Mouse (Mus musculus): ENCODE measurements around the gene Gle1.
"Not testable (repeated sequence)": the region's sequence is repeated elsewhere in the genome, so short reads cannot be mapped to it uniquely, and the experiment has no call there.

Gene Gle1

DNA sequence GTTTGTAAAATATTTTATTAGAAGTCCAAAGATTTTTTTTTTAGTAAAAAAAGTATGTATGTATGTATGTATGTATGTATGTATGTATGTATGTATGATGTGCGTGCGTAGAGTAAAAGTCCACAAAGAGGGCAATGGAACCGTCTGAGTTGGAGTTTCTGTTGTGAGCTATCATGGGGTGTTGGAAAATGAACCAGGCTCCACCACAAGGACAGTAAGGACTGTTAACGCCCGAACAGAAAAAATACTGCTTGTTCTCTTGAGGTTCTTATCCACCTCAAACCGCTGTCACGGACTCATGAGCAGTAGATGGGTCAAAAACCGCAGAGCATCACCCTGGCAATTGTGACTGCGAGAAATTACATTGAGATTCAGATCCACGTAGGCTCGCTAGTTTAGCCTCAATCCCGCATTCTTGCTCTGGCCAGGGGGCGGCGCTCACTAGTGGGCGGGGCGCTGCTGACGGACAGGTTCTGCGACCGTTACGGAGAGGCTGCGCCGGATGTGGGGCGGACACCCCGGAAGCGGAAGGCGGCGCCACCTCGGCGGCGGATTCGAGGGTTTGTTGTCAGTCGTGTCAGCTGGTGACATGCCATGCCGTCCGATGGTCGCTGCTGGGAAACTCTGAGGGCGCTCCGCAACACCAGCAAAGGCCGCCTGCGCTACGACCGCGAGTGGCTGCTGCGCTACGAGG, at the start of gene Gle1:
TSS of gene Gle1 (plus strand) at position 521 of the 694 bp plus-strand sequence.
- peak; percentile 96 to 97 for DNase-seq (ENCODE audit: low spot score in 2 of 2)

DNA sequence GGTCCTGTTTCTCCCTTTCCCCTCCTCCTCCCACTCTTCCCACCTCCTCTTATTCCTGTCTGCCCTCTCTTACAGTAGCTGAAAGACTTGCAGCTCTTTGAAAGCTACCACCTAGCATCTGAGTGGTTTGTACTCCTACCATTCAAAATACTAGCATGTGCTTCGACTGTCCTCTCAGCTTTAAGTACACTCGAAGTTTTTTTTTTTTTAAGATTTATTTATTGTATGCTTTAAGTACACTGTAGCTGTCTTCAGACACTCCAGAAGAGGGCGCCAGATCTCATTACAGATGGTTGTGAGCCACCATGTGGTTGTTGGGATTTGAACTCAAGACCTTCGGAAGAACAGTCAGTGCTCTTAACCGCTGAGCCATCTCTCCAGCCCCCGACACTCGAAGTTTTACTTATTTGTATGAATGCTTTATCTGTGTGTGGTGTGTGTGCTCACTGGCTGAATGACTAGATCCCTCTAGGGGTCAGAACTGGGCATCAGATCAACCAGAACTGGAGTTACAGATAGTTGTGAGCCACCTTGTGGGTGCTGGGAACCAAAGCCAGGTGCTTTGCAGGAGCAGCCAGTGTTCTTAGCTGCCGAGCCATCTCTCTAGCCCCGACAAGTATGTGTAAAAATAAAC, 48.5 kb upstream of the Gle1 start:
- not testable (repeated sequence) for DNase-seq (ENCODE audit: low spot score in 2 of 2)

DNA sequence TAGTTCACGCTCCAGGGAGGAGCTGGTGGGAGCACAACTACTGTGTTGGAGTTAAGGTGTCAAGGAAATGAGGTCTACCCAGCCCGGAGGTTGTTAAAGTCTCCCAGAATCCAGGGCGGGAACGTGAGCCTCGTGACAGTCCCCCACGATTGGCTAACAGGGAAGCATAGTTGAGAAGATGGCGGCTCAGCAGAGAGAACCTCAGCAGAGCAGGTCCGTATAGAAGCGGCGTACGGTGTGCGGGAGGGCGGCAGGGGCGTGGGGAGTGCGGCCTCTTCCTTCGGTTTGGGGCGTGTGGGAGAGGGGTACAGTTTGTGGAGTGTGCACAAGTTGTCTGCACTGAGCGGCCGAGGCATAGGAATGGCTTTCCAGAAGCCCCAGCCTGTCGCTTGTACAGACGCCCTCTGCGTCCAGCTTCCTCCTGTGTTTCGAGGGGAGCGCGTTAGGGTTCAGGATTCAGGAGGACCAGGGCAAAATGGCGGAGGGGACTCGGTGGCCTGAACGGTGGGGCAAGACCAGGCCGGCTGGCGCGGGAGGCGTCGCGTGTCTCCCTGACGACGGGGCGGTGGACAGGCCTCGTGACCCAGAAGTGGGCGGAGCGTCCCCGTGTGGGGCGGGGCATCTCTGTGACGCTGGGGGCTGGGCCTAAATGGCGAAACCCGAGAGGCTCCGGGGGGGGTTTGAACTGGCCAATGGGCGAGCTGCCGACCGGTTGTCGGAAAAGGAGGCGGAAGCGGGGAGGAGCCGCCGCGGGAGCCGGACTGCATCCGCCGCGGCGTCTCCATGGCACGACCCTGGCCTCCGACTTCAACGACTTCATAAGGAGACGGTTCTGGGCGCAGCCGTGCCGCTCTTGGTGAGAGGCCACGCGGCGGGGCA, 45.9 kb upstream of the Gle1 start, which contains the start of gene Odf2:
TSS of gene Odf2 (plus strand) at position 156 of the 879 bp plus-strand sequence.
- peak; percentile 99 to 100 for DNase-seq (ENCODE audit: low spot score in 2 of 2)

DNA sequence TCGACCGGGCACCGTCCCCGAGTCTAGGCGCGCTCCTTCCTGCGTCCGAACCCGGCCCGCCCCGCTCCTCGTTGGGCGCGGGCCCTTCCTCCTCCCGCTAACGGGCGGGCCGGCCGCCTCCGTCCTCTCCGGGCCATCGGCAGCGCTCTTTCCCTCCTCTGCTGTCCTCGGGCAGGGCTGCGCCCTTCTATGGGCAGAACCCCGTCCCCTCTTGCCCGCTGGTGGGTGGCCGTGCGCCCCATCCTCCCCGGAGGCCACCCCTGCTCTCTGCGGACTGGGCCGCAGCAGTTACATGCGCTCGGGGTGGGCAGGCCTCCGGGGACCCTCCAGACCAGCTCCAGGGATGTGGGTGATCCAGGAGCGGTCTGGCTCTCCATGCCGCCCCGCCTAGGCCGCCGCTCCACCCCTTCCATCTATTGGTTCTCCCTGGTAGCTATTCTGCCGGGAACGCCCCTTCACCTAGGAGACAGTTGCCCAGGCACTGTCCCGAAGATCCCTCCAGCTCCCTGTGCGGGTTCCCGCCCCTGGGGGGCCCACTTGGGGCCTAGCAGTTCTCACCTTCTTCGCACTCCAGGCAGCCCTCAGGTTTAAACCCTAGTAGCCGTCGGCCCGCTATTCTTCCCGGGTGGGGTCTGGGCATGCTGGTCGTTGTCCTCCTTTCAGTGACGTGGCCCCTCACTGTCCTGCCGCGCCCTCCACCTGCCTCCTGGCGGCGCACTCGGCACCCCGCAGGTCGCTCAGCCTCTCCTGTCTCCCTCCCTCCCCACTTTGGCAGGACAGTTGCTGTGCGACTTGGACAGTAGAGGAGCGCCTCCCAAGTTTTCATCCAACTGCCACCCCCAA, 45.0 kb upstream of the Gle1 start:
- DNase-seq (ENCODE audit: low spot score in 2 of 2) = peak; percentile 79 to 82

DNA sequence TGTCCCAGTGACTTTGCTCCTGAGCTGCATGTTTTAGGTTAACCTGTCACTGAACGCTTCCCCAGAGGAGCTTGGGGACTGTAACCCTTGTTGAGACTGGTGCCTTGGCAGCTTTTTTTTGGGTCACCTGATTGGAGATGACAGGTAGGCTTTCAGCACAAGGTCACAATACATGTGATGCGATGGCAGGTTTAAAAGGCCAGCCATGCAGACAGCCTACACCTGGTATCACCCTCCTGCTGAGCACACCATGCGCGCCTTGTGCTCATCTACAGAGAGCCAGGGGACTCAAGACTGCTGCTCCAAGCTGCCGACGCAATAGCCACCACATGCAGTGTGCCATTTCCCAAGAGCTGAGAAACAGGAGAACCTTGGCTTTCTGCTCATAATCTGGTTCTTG, 43.5 kb upstream of the Gle1 start:
- DNase-seq (ENCODE audit: low spot score in 2 of 2) = no peak

DNA sequence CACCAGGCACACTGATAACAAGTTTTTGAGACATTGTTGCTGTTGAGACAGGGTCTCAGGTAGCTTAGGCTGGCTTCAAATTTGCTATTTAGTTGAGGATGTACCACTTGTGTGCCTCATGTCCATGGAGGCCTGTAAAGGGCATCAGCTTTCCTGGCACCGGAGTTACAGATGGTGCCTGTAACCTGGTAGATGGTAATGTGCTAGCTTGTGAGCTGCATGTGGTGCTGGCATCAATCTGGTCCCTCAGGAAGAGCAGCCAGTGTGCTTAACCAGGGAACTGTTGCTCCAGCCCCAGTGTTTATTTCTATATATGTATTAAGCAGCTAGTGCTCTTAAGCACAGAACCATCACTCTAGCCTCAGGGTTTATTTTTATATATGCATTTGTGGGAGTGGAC, 39.2 kb upstream of the Gle1 start:
- no peak for DNase-seq (ENCODE audit: low spot score in 2 of 2)

DNA sequence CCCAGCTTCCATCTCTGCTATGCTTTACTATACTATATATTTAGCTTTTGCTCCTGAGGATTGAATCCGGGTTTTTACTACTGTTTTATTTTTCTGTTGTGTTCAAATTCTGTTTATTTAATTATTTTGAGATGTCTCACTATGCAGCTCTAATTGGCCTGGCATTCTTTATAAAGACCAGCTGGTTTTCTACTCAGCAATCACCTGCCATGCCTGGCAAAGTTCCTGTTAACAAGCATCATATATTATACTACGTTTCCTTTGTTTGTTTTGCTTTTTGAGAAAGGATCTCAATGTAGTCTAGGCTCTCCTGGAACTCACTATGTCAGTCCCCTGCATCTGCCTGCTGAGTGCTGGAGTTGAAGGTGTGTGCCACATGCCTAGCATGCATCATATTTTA, 37.9 kb upstream of the Gle1 start:
- DNase-seq (ENCODE audit: low spot score in 2 of 2) = no peak

DNA sequence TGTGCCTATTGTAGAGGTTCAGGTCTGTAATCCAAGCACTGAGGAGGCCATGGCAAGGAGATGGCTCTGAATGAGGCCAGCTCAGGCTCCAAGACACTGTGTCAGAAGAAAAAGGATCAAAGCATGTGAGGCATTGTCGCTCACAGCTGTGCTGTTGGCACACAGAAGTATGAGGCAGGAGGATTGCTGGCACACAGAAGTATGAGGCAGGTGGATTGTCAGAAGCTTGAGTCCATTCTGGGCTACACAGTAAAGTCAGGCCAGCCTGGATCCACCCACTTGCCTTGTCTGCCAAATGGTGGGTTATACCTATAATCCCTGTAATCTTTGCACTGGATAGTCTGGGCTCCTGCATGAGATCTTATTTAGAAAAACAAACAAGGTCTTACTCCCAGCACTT, 37.1 kb upstream of the Gle1 start:
- DNase-seq (ENCODE audit: low spot score in 2 of 2) = no peak

DNA sequence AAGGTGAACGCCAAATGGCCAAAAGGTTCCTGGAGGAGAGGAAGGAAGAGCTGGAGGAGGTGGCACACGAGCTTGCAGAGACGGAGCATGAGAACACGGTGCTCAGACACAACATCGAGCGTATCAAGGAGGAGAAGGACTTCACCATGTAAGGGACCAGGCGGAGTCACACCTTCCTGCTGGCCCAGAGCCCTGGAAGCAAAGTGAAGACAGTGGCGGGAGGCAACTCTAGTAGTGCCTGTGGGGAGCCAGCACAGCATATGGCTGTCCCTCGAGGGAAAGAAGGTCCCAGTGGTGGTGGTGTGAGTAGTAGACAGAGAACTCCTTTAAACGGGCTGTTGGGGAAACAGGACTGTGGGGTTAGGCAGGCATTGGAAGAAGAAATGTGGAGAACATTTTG, 33.0 kb upstream of the Gle1 start:
- no peak for DNase-seq (ENCODE audit: low spot score in 2 of 2)

DNA sequence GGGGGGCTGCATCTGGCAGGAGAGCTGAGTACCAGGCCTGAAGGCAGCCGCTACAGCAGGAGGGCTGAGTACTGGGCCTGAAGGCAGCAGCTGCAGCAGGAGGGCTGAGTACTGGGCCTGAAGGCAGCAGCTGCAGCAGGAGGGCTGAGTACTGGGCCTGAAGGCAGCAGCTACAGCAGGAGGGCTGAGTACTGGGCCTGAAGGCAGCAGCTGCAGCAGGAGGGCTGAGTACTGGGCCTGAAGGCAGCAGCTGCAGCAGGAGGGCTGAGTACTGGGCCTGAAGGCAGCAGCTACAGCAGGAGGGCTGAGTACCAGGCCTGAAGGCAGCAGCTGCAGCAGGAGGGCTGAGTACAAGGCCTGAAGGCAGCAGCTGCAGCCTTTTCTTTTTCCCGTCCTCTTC, 27.1 kb upstream of the Gle1 start:
- not testable (repeated sequence) for DNase-seq (ENCODE audit: low spot score in 2 of 2)

DNA sequence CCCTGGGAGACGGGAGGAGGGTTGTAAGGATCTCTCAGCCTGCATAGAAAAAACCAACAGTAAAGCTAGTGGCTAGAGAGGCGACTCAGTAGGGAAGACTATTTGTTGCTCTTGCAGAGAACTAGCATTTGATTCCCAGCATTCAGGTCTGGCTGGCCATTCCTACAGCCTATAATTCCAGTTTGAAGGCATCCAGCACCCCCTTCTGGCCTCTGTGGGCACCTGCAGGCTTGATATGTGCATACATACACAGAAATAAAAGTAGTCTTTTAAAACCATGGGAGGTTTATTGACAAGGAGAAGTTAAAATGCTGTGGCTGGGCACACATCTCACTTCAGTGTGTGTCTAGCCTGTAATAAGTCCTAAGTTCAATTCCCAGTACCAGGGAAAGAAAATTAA, 25.2 kb upstream of the Gle1 start:
- DNase-seq (ENCODE audit: low spot score in 2 of 2) = no peak

DNA sequence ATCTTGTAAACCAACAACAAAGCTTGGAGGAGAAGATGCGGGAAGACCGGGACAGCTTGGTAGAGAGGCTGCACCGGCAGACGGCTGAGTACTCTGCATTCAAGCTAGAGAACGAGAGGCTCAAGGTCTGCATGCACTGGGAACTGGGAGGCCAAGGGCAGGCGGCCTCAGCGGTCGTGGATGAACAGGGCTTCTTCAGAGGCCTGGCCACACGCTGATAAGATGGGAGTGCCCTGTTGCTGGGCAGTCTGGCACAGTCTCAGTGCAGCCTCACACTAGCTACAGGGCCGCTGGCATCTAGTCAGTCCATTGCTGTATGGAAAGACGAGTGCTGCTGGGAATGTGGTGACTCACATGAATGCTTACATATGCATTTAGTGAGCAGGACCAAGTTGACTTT, 17.6 kb upstream of the Gle1 start:
- DNase-seq (ENCODE audit: low spot score in 2 of 2) = no peak

DNA sequence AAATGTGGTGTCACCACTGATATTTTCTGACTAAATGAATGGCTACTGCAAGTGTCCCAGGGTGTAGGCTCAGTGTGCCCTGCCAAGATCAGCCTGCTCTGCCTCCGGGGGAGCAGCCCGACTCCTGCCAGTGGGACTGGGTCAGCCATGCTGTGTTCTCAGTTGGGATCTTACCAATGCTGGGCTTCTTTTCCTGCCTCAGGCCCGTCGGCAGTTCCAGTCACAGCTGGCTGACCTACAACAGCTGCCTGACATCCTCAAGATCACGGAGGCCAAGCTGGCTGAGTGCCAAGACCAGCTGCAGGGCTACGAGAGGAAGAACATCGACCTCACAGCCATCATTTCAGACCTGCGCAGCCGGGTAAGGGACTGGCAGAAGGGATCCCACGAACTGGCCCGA, 13.2 kb upstream of the Gle1 start:
- peak; percentile 5 to 10 for DNase-seq (ENCODE audit: low spot score in 2 of 2)

DNA sequence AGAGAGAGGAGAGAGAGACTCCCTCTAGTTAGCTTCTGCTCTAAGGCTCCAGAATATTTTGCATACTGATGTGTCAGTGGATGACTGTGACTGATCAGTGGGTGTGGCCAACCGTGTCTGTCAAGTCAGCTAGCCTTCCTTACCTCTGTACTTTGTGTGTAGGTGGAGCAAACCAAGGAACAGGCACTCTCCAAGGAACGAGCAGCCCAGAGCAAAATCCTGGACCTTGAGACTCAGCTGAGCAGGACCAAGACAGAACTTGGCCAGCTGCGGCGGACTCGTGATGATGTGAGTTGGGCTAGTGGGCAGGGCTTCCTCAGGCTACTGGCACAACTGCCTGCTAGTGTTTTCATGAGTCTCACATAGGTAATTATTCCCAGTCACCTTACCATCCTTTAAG, 8.7 kb upstream of the Gle1 start:
- DNase-seq (ENCODE audit: low spot score in 2 of 2) = no peak

DNA sequence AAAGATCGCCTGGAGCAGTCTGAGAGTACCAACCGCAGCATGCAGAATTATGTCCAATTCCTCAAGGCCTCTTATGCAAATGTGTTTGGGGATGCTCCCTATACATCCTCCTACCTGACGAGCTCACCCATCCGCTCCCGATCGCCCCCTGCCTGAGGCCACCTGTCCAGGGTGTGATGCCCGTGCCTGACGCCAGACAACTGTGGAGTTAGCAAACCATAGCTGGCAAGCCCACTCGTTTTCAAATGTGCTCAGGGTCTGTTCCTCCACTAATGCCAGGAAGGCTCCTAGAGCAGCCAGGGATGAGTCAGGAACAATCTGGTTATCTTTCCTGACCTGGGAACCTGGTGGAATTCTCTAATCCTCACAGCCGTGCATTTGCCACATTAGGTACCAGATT, 4.7 kb upstream of the Gle1 start:
- DNase-seq (ENCODE audit: low spot score in 2 of 2) = no peak

DNA sequence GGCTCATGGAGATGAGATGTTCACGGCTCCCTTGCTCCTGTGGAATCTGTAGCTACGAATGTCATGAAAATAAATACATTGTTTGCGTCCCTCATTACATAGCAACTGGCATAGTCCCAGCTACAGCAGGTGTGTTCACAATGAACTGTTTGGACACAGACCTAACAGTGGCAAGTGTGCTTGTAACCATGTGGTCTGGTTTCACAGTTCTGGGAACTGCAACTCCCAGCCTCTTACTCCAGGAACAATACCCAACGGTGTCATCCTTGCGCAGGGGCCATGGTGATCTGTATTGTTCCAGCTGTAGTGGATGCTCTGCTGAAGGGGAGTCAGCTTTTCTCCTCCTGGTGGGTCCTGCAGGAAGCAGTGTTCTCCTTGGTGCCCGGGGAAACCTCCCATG, 4.0 kb upstream of the Gle1 start:
- DNase-seq (ENCODE audit: low spot score in 2 of 2) = no peak

DNA sequence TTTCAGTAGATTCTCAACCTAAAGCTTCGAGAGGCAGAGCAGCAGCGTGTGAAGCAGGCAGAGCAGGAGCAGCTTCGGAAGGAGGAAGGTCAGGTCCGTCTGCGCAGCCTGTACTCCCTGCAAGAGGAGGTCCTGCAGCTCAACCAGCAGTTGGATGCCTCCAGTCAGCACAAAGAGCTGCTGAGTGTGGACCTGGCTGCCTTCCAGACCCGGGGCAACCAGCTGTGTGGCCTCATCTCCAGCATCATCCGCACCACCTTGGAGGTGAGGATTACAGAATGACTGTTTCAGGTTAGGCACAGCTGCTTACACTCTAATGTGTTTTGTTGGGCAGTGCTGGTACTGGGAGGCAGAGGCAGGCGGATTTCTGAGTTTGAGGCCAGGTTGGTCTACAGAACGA, 4.8 kb downstream of the Gle1 start:
- DNase-seq (ENCODE audit: low spot score in 2 of 2) = no peak

DNA sequence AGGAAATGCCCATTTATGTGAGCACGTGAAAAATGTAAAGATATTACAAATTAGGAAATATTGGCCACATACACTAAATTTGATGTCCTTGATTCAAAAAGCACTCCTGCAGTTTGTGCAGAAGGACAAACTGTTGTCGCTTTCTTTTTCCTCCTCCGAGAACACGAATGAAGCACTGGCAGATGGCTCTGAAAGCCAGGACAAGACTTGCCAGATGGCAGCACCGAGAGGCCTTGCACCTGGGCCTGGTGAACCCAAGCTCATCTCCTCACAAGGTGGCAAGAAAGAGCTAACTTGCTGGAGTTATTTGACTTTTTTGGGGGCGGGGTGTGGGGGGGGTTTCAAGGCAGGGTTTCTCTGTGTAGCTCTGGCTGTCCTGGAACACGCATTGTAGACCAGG, 5.6 kb downstream of the Gle1 start:
- no peak for DNase-seq (ENCODE audit: low spot score in 2 of 2)

DNA sequence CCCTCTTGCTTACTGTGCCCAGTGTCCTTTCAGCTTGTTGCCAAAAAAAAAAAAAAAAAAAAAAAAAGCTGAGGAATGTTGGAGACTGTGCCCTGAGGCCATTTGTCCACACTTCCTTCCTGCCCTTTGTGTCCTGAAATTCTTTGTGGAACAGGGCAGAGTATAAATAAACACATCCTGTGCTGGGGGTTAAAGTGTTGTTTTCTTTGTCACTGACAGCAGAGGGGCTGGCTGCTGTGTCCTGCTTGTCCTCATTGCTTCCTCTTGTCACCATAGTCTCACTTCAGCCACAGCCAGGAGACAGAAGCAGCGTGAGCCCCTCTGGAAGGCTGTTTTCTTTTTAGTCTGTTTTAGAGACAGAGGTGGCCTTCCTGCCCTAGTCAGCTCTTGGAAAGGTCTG, 9.5 kb downstream of the Gle1 start:
- no peak for DNase-seq (ENCODE audit: low spot score in 2 of 2)

DNA sequence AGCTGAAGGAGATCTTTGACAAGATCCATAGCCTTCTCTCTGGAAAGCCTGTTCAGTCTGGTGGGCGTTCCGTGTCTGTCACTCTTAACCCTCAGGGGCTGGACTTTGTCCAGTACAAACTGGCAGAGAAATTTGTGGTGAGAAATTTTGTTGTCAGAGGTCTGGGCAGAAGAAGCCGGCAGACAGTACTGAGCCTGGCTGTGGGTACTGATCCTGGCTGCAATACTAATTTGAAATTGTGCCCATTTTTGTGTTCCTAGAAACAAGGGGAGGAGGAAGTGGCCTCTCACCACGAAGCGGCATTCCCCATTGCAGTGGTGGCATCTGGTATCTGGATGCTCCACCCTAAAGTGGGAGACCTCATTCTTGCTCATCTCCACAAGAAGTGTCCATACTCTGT, 13.7 kb downstream of the Gle1 start:
- DNase-seq (ENCODE audit: low spot score in 2 of 2) = no peak

DNA sequence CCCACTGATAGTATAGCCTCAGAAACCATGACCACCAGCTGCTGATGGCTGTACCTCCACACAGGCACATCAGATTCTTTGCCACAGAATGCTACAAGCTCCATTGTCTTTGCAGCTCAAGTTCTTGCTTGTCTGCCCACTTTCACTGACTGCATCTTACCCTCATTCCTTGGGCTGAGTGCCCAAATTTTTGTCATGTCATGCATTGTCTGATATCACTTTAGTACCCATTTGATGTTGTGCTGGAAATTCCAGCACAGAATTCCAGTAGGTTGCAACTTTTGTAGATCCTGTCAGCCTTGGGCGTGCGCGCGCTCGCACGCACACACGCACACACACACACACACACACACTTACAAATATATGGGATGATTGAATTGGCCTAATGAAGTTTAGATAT, 26.0 kb downstream of the Gle1 start:
- no peak for DNase-seq (ENCODE audit: low spot score in 2 of 2)
